Mouse (Mus musculus): ENCODE data around the gene Rapgef6. TPM values are rescaled to one million over a fixed set of nuclear protein-coding genes. Genes with fewer than 3 reads are reported as not detected.

Rapgef6 gene
- 39.0 TPM for polyA plus RNA-seq (2014; fragmentation: Illumina TruSeq; extraction: RNeasy Lipid Tissue Mini Kit (QIAGEN cat#74804); ENCODE audit: low read depth, low replicate concordance)

DNA sequence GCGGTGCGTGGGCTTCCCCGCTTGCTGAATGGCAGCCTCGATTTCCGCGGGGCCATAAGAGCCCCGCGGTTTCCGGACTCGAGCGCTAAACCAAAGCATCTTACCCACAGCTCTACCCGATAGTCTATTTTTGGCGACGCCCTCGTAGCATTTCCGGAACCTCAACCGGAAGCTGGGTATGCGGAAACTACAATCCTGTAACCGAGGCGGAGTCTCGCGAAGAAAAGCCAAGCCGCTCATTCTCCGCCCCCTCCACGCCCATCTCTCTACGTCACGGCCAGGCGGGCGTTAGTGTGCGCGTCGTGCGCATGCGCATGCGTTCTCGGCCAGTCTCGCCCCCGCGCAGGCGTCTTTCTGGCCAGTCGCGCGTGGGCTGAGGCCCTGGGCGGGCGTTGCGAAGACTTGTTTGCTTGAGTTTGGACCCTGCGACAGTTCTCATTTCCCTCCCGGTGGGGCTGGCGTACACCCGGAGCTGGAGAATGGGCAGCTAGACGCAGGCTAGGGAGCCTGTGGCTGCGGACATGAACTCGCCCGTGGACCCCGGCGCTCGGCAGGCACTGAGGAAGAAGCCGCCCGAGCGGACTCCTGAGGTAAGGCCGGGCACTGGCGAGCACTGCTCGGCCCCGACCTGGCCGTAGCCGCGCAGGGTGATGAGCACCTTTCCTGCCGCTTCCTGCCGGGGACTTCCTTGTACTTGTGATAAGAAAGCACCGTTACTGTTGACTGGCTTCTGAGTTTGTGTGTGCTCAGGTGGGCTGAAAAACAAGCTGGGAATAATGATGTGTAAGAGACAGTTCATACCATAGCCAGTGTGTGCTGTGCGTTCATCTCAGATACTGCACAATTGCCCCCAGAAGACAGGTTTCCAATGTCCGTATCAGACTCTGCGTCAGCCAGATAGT is at the start of gene Rapgef6:
Gene Rapgef6, plus strand, starts transcription at position 319 of the 902 bp plus-strand sequence.

Other genes with a start within 250 kb of the Rapgef6 start
- gene Acsl6, start 219.0 kb upstream of the Rapgef6 start, polyA plus RNA-seq (2014; fragmentation: Illumina TruSeq; extraction: RNeasy Lipid Tissue Mini Kit (QIAGEN cat#74804); ENCODE audit: low read depth, low replicate concordance), result 6.9 TPM
- gene Meikin, start 152.2 kb upstream of the Rapgef6 start, polyA plus RNA-seq (2014; fragmentation: Illumina TruSeq; extraction: RNeasy Lipid Tissue Mini Kit (QIAGEN cat#74804); ENCODE audit: low read depth, low replicate concordance), result not detected
- gene Fnip1, start 84.6 kb upstream of the Rapgef6 start, polyA plus RNA-seq (2014; fragmentation: Illumina TruSeq; extraction: RNeasy Lipid Tissue Mini Kit (QIAGEN cat#74804); ENCODE audit: low read depth, low replicate concordance), result 82.0 TPM

All from adrenal gland, adult 10 weeks (tissue).